Comparison of ENCODE assay signal across 8 mouse cellular contexts in genomic region chr9:107566041-107566709, GRCm38 (mm10). TPM values are rescaled to one million over a fixed set of nuclear protein-coding genes. Genes with fewer than 3 reads are reported as not detected.
DNase-seq lines count a peak whose midpoint lies in the region; ATAC-seq and TF ChIP-seq lines count a peak whose summit lies in the region.

No protein-coding gene starts in this region.

- no peaks in the 10 kb centered on the region for H3K9me3 ChIP-seq in liver, embryonic 13.5 days (replicated peaks)
- H3K9me3 ChIP-seq in neural tube, embryonic 14.5 days (ENCODE audit: control insufficient read depth, low read length) = no peaks in the 10 kb centered on the region

- no peak overlapping the region for H3K27ac ChIP-seq in testis, adult 2 months (ENCODE audit: control insufficient read depth, insufficient read depth, low read depth, low read length)
- H3K27ac ChIP-seq in liver, embryonic 13.5 days = peak overlapping the region; percentile 94
- H3K27ac ChIP-seq in neural tube, embryonic 14.5 days (ENCODE audit: low read depth, low read length) = peak overlapping the region; percentile 17; the same call in 1 of the 2 replicates

- no peaks in the 10 kb centered on the region; the same call in 1 of the 2 replicates for H3K36me3 ChIP-seq in testis, adult 2 months (ENCODE audit: control insufficient read depth, insufficient read depth, low read length)
- H3K36me3 ChIP-seq in liver, embryonic 13.5 days = peaks cover 35% of the 10 kb centered on the region
- peaks cover 21% of the 10 kb centered on the region for H3K36me3 ChIP-seq in neural tube, embryonic 14.5 days (ENCODE audit: control insufficient read depth, insufficient read depth, low read length)

- TF ChIP-seq CTCF in testis, adult 2 months (IDR thresholded peaks at IDR 0.05; ENCODE audit: control insufficient read depth, insufficient read depth, insufficient replicate concordance, low read depth, low read length) = peak; percentile 82; the same call in 1 of the 2 replicates

- no peaks in the 10 kb centered on the region for H3K27me3 ChIP-seq in testis, adult 2 months (ENCODE audit: control insufficient read depth, insufficient read depth, low read length)
- no peaks in the 10 kb centered on the region for H3K27me3 ChIP-seq in liver, embryonic 13.5 days
- no peaks in the 10 kb centered on the region for H3K27me3 ChIP-seq in neural tube, embryonic 14.5 days (ENCODE audit: control insufficient read depth, insufficient read depth, low read length)

- DNase-seq in testis, postnatal 14 days (ENCODE audit: low spot score) = no peak
- peak; percentile 79 for DNase-seq in cerebellum, adult 9-11 months
- DNase-seq in kidney, adult 8-10 months = peak; percentile 90 to 95
- peak; percentile 65 for DNase-seq in liver, embryonic 13.5 days
- peak; percentile 72 to 78 for DNase-seq in thymus, postnatal 36 days

- no peak for TF ChIP-seq POLR2A in testis, adult 2 months (IDR thresholded peaks at IDR 0.05; ENCODE audit: control insufficient read depth, low read depth, low read length)

- H3K9ac ChIP-seq in liver, embryonic 13.5 days = 0 out of 2 replicates have a peak overlapping the region, but pooled peaks have one; percentile 7
- no peak overlapping the region for H3K9ac ChIP-seq in neural tube, embryonic 14.5 days (replicated peaks; ENCODE audit: low read depth, low read length)

- ATAC-seq in granulocyte monocyte progenitor cell, adult 5-6 weeks (replicated peaks; ENCODE audit: poor library complexity, severe bottlenecking) = 0 out of 2 replicates have a peak, but pooled peaks have one; percentile 17
- no peak for ATAC-seq in liver, embryonic 13.5 days (ENCODE audit: low read depth)
- no peak for ATAC-seq in neural tube, embryonic 14.5 days (ENCODE audit: low read depth)

- no peak overlapping the region for H3K4me3 ChIP-seq in testis, adult 2 months (ENCODE audit: control insufficient read depth, low read depth, low read length)
- H3K4me3 ChIP-seq in liver, embryonic 13.5 days (replicated peaks) = no peak overlapping the region
- H3K4me3 ChIP-seq in neural tube, embryonic 14.5 days (ENCODE audit: low read depth, low read length) = no peak overlapping the region

- peaks cover 30% of the 10 kb centered on the region for H3K4me1 ChIP-seq in testis, adult 2 months (ENCODE audit: control insufficient read depth, insufficient read depth, low read length)
- H3K4me1 ChIP-seq in liver, embryonic 13.5 days (replicated peaks) = peaks cover 84% of the 10 kb centered on the region
- peaks cover 44% of the 10 kb centered on the region for H3K4me1 ChIP-seq in neural tube, embryonic 14.5 days (ENCODE audit: control insufficient read depth, insufficient read depth, low read length)

- 51% methylated on average over 15 of the region's 15 CpGs for WGBS in liver, embryonic 13.5 days (ENCODE audit: insufficient replicate concordance)
- WGBS in neural tube, embryonic 14.5 days = 63% methylated on average over 15 of the region's 15 CpGs

- peak overlapping the region; percentile 92 for H3K4me2 ChIP-seq in liver, embryonic 13.5 days
- 0 out of 2 replicates have a peak overlapping the region, but pooled peaks have one; percentile 6 for H3K4me2 ChIP-seq in neural tube, embryonic 14.5 days (ENCODE audit: low read depth, low read length)

RNA-seq across cellular contexts. Expression of gene Hyal2, which starts 1.6 kb away (rescaled TPM):
- polyA plus RNA-seq in testis, adult 2 months (2012; rRNA removed) = 6.4 and 6.5 TPM in 2 replicates
- total RNA-seq in granulocyte monocyte progenitor cell, adult 5-6 weeks (2014; fragmentation: Nextera tagmentation) = 6.2 and 11.6 TPM in 2 replicates
- 3.0 and 5.3 TPM in 2 replicates for total RNA-seq in granulocyte monocyte progenitor cell, adult 5-6 weeks (2017)
- 43.8 and 44.7 TPM in 2 replicates for polyA plus RNA-seq in liver, embryonic 13.5 days (2015; fragmentation: Nextera tagmentation; extraction: Ambion mirVana)
- polyA plus RNA-seq in neural tube, embryonic 14.5 days (2014; fragmentation: Nextera tagmentation; extraction: Ambion mirVana) = 60.3 and 70.0 TPM in 2 replicates

RNA-seq across cellular contexts. Expression of gene Tusc2, which starts 3.1 kb away (rescaled TPM):
- 28.4 and 31.7 TPM in 2 replicates for polyA plus RNA-seq in testis, adult 2 months (2012; rRNA removed)
- 22.8 and 34.5 TPM in 2 replicates for total RNA-seq in granulocyte monocyte progenitor cell, adult 5-6 weeks (2014; fragmentation: Nextera tagmentation)
- total RNA-seq in granulocyte monocyte progenitor cell, adult 5-6 weeks (2017) = 10.8 and 13.2 TPM in 2 replicates
- polyA plus RNA-seq in liver, embryonic 13.5 days (2015; fragmentation: Nextera tagmentation; extraction: Ambion mirVana) = 40.1 and 44.6 TPM in 2 replicates
- 111 and 126 TPM in 2 replicates for polyA plus RNA-seq in neural tube, embryonic 14.5 days (2014; fragmentation: Nextera tagmentation; extraction: Ambion mirVana)

RNA-seq across cellular contexts. Expression of gene Hyal1, which starts 10.6 kb away (rescaled TPM):
- polyA plus RNA-seq in testis, adult 2 months (2012; rRNA removed) = 4.0 and 5.0 TPM in 2 replicates
- total RNA-seq in granulocyte monocyte progenitor cell, adult 5-6 weeks (2014; fragmentation: Nextera tagmentation) = 1.4 and 4.9 TPM in 2 replicates
- 0.56 and 1.0 TPM in 2 replicates for total RNA-seq in granulocyte monocyte progenitor cell, adult 5-6 weeks (2017)
- 2.6 TPM in 2 replicates for polyA plus RNA-seq in liver, embryonic 13.5 days (2015; fragmentation: Nextera tagmentation; extraction: Ambion mirVana)
- polyA plus RNA-seq in neural tube, embryonic 14.5 days (2014; fragmentation: Nextera tagmentation; extraction: Ambion mirVana) = 3.1 and 4.7 TPM in 2 replicates

RNA-seq across cellular contexts. Expression of gene Naa80, which starts 12.5 kb away (rescaled TPM):
- polyA plus RNA-seq in testis, adult 2 months (2012; rRNA removed) = 136 and 139 TPM in 2 replicates
- total RNA-seq in granulocyte monocyte progenitor cell, adult 5-6 weeks (2014; fragmentation: Nextera tagmentation) = 7.1 and 18.2 TPM in 2 replicates
- 5.5 and 8.2 TPM in 2 replicates for total RNA-seq in granulocyte monocyte progenitor cell, adult 5-6 weeks (2017)
- polyA plus RNA-seq in liver, embryonic 13.5 days (2015; fragmentation: Nextera tagmentation; extraction: Ambion mirVana) = 10.5 and 12.2 TPM in 2 replicates
- polyA plus RNA-seq in neural tube, embryonic 14.5 days (2014; fragmentation: Nextera tagmentation; extraction: Ambion mirVana) = 13.3 and 15.6 TPM in 2 replicates

RNA-seq across cellular contexts. Expression of gene Hyal3, which starts 14.4 kb away (rescaled TPM):
- polyA plus RNA-seq in testis, adult 2 months (2012; rRNA removed) = 1.6 and 1.8 TPM in 2 replicates
- total RNA-seq in granulocyte monocyte progenitor cell, adult 5-6 weeks (2014; fragmentation: Nextera tagmentation) = 0.34 TPM in 1 of 2 replicates, not detected in the other
- total RNA-seq in granulocyte monocyte progenitor cell, adult 5-6 weeks (2017) = 0.26 and 0.46 TPM in 2 replicates
- polyA plus RNA-seq in liver, embryonic 13.5 days (2015; fragmentation: Nextera tagmentation; extraction: Ambion mirVana) = 0.82 and 1.2 TPM in 2 replicates
- 1.5 and 2.1 TPM in 2 replicates for polyA plus RNA-seq in neural tube, embryonic 14.5 days (2014; fragmentation: Nextera tagmentation; extraction: Ambion mirVana)
